Mouse (Mus musculus) left cerebral cortex, adult 18-20 months (tissue): Measurements from ENCODE around the gene Fbxo4. TPM values are rescaled to one million over a fixed set of nuclear protein-coding genes. Genes with fewer than 3 reads are reported as not detected.

ENCODE experiments used
- DNase-seq, 2 experiments: peaks; one replicate each; pipeline ENCODE4 v3.0.0; 2021 to 2022; ENCODE audit warnings: low spot score in 2 of 2, mixed read lengths in 1 of 2
- total RNA-seq, 2 experiments: library from RNA; stranded (reverse); gene quantifications; 2 replicates each; pipeline ENCODE4 v1.2.3; 2021

Gene Fbxo4
- total RNA-seq, 2 experiments from 2014 or later, result 8.5 to 8.9 TPM

GRCm38 (mm10) chr15:3982732-3983131, 3.4 kb upstream of the Fbxo4 start:
- no peak for DNase-seq

DNA sequence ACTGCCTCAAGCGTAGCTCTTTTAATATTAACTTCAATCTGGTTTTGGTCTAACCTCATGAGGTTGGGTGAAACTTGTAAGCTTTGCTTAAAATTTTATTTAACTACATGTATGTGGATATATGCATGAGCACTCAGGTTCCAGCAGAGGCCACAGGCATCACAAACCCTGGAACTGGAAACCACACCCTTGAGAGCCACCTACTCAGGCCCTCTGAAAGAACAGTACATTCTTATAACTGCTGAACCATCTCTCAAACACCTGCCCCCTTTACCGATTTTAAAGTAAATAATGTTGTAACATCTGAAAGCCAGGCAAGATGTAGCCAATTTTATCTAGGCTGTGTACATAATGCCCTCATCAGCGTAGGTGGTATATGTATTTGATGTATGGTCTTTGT, 498 bp upstream of the Fbxo4 start:
- DNase-seq, result no peak

GRCm38 (mm10) chr15:3978279-3978678, 1.1 kb downstream of the Fbxo4 start:
- DNase-seq, result no peak

- DNase-seq, result no peak
These were observed 6.1 kb downstream of the Fbxo4 start for GRCm38 (mm10) chr15:3973300-3973699.

DNA sequence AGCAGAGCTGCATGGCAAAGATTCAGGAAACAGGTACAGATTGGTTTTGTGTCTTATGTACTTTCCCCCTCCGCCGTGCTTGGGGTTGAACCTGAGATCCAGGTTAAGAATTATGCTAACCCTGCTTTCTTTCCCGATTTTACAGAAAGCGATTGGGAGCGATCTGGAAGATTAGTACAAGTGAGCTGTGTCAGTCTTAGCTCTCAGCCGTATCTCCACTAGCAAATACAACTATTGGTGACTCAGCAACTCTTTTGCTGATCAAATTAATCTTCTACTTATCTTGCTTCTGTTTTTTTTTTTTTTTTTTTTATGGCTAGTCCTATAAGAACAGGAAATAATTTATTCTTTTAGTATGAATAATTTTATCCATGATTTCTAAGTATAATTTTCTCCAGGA, 9.2 kb downstream of the Fbxo4 start:
- no peak for DNase-seq

- DNase-seq, result no peak
These were observed 9.6 kb downstream of the Fbxo4 start for GRCm38 (mm10) chr15:3969743-3970142.

DNA sequence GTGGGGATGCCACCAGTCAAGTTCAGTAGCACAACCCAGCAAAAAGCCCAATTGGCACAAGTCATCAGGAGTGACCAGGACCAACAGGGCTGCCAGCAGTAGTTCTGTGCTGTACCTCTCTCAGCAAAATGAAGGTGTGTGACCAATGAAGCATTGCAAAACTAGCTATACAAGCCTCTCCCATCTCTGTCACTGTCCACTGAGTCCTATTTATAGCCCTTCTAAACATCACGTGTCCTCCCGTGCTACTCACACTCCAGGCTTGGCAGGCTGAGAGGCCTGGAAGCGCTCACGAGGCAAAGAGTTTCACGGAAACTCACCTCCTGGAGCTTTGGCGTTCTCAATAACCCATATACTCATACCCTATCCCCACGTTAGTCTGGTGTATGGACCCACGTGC, 17.1 kb downstream of the Fbxo4 start:
- DNase-seq, result no peak

DNA sequence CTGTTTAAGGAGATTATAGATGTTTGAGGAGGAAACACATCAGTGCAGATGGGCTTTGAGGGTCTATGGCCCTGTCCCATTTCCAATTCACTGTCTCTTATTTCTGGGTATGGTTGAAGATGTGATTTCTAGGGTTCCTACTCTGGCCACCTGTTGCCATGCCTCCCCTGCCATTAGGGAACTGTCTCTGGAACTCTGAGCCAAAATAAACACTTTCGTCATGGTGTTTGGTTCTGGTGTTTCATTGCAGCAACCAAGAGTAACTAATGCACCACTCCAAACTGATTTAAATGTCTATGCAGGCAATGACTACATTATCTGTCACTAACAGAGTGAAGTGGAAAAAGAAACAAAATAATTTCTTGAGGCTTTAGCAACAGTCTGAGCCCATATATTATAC, 19.3 kb downstream of the Fbxo4 start:
- DNase-seq, result no peak

GRCm38 (mm10) chr15:3957982-3958381, 21.4 kb downstream of the Fbxo4 start:
- peak; percentile 49 to 56 for DNase-seq

- DNase-seq, result no peak
These were observed 24.4 kb downstream of the Fbxo4 start for GRCm38 (mm10) chr15:3954971-3955370.

DNA sequence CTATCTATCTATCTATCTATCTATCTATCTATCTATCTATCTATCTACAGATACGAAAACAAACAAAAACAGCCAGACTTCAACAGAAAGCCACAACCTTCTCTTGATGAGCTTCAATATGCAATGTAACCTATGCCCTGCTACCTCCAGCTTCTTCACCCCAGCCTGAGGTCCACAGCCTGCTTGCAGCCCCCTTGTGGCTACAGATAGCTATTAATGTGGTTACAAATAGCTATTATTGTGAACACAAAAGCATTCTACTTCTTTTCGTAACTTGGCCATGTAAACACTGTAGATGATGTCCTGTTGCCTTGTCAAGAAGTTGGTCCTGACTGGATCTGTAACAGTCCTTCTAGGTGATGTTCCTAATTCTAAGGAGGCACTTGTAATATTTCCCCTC, 41.2 kb downstream of the Fbxo4 start:
- DNase-seq, result no peak

- DNase-seq, result no peak
These were observed 43.3 kb downstream of the Fbxo4 start for GRCm38 (mm10) chr15:3936056-3936455.

DNA sequence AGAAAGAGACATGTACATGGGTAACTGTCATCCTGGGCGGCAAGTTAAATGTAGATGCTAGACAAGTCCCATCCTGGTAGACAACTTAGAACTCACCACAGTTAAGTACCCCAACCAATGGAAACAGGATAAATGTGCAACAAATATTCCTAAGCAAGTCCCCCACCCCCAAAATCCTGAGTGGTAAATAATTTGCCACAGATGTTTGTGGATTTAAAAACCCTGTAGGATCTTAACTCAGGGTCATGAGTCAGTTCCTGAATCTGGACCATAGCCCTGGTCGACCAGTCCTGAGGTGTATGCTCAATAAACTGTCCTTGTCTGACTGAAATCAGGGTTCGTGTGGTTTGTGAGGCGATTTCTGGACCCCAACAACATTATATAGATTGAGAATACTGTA, 45.9 kb downstream of the Fbxo4 start:
- no peak for DNase-seq

- no peak for DNase-seq
These were observed 47.4 kb downstream of the Fbxo4 start for GRCm38 (mm10) chr15:3931931-3932330.

Other genes starting within 250 kb of the Fbxo4 start
- gene AW549877, start 16.2 kb upstream of the Fbxo4 start, total RNA-seq, result 10 to 100 TPM; 47.9 to 49.2 TPM
- gene Oxct1, start 46.8 kb upstream of the Fbxo4 start, total RNA-seq, result 100 to 1,000 TPM; 298 to 304 TPM